Mouse (Mus musculus) T-cell, adult 2 months (primary cell): ENCODE data around the gene Dlg4.

Source experiments
- DNase-seq: peaks from one replicate; pipeline ENCODE4 v3.0.0; 2022; ENCODE audit warnings: low spot score

Gene Dlg4

DNA sequence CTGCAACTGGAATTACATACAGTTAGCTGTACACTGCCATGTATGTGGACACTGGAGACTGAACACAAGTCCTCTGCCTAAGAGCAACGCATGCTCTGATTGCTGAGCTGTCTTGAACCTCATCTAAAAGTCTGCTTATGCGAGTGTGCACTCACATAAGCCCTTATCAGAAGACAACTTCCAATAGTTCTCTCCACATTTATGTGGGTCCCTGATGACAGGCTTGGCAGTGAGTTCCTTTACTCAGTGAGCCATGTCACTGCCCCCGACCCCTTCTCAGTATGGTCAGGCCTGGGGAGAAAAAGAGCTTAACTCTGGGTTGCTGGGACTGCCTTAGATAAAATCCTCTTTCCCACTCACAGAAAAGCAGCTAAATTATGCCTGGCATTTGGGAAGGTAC, at the start of gene Dlg4:
Gene Dlg4, plus strand, starts transcription at position 274 of the 400 bp plus-strand sequence.
- no peak for DNase-seq

DNA sequence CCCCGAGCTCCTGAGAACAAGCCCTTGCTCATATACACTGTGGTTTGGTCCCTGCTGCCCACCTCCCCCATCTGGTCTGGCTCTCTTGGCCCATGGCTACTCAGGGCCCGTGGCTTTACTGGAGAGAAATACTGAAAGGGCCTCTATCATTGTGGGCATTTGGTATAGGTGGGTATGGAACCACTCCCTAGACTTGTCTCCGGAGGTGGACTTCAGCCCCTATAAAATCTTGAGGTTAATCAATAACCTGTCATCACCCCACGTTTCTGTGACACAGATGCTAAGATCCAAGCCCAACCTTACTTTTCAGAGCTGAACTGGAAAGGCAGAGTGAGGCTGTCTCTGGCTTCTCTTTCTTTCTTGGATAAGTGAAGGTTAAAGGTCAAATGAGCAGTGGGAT, 47.9 kb upstream of the Dlg4 start:
- no peak for DNase-seq

GRCm38 (mm10) chr11:69970222-69970621, 46.5 kb upstream of the Dlg4 start:
- no peak for DNase-seq

DNA sequence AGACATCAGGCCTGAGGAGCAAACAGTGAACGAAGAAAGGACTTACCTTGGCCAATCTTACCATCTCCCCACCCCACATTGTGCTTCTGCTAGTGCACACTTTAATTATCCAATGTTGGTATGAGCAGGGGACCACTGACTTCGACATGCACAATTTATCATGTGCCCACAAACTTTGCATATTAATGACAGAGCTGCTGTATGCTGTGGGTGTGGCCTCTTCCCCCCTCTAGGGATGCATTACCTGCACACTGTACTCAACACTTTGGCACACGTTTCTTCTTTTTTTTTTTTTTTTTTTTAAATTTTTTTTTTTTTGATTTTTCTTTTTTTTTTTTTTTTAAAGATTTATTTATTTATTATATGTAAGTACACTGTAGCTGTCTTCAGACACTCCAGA, 46.0 kb upstream of the Dlg4 start:
- no peak for DNase-seq

DNA sequence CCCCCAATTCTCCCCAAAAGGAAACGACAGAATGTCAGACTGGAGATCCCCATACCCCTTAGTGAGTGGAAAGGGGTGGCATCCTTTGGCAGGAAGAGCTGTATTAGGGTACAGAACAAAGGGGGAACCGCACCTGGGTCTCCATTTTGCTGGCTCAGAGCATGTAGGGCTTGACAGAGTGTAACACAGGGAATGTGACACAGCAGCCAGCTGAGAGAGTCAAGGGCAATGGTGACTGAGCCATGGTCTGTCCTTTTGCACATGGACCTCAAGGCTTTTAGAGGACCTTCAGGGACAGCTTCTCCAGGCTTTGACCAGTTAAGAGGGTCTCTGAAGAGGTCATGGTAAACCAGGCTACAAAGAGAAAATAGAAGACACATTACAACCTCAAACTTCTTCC, 41.8 kb upstream of the Dlg4 start:
- no peak for DNase-seq

DNA sequence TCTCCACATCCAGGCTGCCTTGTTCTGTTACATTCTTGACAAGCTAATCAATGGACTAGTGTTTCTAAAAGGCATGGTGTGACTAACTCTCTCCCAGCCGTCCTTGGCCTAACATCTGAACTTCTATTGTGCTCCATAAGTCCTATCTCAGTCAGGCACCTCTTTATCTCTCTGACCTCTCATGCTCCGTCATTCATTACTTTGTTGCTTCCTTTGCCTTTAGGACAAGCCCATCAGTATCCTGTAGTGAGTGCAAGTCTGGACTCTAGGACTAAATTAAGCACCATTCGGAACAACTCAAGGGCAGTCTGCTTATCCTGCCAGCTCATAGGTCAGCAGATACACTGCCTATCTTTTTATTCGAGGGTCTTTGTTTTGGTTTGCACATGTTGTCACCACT, 40.5 kb upstream of the Dlg4 start:
- no peak for DNase-seq

- no peak for DNase-seq
These were observed 36.9 kb upstream of the Dlg4 start for GRCm38 (mm10) chr11:69979827-69980195.

DNA sequence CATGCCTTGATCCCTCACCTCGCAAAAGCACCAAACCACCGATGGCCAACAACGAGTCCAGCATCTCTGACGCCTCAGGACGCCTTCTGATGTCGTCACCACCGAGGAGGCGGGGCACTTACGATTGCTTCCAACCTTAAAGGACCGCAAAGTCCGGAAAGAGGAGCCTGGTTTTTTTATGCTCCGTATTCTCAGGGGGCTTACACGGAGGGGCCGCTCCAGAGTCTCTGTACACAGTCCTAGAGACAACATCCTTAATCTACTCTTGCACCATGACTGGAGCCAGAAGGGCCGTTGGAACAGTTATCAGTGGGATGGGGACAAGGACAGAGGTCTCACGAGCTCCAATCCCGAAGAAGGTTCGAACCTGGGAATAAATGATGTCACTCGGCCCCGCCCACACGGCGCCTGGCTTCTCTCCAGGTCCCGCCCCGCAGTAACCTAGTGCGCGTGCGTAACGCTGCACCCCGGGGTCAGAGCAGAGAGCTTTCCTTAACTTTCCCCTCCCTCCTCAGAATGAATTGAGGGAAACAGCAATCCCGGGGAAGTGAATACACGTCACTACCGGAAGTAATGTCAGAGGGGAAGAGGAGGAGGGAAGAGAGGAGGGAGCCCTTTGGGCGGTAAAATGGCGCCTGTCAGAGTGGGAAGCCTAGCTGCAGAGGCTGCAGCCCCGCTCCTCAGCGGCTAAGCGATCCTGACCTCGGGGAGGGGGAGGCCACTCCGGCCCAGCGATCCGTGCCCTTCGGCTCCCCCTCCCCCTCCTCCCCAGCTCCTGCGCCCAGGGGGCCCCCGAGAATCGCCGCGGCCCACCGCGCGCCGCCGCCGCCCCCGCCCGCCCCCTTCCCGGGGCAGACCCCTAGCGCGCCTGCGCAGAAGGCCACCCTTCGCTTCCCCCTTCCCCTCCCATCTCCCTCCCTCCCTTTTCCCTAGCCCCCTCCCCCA, 36.3 kb upstream of the Dlg4 start:
- DNase-seq = peak; percentile 90

DNA sequence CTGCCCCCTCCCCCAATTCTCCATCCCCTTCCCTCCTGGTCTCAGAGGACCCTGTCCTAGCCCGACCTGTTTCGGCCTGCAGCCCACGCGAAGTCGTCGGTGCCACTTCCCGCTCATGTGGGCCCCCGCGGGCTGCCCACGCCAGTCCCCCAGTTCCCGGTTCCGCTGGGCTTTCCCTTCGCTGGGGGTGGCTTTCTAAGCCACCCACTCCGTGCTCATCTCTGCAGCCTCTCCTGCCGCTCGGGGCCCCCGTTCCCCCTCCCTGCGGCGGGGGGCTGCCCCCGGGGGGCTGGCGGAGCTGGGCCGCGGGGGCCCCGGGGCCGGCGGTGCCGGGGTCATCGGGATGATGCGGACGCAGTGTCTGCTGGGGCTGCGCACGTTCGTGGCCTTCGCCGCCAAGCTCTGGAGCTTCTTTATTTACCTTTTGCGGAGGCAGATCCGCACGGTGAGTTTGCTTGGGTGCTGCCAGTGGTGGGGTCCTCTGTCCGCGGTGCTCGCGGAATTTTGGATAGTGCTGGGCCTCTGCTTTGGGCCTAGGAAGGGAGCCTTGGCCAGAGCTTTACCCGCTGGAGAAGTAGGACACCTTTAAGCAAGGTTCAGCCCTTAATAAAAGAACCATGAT, 35.5 kb upstream of the Dlg4 start, which contains the start of gene Ctdnep1:
Gene Ctdnep1, plus strand, starts transcription at position 16 of the 622 bp plus-strand sequence.
- DNase-seq = peak; percentile 56

DNA sequence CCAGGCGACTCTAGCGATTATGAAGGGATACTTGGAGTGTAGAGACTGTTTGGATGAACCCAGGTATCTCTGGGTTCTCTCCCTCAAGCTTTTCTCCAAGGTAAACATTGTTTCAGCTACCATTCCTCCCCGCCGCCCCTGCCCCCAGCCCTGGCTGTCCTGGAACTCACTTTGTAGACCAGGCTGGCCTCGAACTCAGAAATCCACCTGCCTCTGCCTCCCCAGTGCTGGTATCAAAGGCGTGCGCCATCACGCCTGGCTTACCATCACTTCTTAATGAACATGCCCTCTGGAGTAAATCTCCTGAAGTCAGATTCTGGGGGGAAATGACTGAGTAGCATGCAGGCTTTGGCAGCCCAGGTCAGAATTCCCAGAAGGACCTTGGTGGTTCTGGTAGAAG, 34.5 kb upstream of the Dlg4 start, which contains the start of gene Elp5:
Gene Elp5, minus strand, starts transcription at position 293 of the 400 bp plus-strand sequence.
- DNase-seq = no peak

- DNase-seq = no peak
These were observed 33.9 kb upstream of the Dlg4 start for GRCm38 (mm10) chr11:69982877-69983276.

DNA sequence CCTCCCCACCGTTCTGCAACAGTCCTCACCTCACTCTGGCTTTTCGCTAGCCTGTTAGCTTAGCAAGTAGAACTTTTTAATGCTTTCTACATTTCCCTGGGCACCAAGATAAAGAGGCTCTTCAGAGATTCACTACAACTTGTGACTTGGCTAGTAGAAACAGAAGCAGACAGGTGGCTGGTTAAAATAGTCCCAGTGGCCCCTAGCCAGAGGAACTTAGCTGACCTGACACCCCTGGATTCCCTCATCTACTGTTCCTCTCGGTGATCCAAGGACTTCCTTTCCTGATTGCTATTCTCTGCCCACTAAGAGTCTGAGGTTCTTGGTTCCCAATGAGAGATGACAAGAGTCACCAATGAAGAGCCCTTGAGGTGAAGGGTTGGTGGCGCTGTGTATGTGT, 33.4 kb upstream of the Dlg4 start:
- no peak for DNase-seq

DNA sequence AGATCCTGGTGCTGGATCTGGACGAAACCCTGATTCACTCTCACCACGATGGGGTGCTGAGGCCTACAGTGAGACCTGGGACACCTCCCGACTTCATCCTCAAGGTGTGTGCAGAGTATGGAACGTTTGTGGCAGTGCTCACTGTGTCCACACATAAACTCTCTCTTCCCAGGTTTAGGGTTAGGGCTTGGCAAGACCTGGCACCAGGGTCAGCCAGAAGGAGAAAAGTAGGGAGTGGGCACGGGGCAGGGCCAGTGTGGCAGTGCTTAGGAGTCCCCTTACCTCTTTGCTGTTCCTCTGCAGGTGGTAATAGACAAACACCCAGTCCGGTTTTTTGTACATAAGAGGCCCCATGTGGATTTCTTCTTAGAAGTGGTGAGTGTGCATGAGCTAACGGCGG, 32.3 kb upstream of the Dlg4 start:
- no peak for DNase-seq

DNA sequence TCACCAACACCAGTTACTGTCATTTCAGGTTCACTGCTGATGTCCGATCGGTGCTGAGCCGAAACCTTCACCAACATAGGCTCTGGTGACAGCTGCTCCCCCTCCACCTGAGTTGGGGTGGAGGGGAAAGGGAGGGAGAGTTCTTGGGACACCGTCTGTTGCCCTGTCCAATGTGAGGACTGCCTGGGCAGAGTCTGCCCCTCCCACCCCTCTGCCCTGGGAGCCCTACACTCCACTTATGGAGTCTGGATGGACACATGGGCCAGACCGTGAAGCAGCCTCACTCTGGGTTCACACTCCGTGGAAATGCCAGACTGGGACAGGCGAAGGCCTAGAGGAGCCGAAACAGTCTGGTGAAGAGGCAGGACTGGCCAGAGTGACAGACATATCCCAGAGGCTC, 26.8 kb upstream of the Dlg4 start:
- DNase-seq = no peak

DNA sequence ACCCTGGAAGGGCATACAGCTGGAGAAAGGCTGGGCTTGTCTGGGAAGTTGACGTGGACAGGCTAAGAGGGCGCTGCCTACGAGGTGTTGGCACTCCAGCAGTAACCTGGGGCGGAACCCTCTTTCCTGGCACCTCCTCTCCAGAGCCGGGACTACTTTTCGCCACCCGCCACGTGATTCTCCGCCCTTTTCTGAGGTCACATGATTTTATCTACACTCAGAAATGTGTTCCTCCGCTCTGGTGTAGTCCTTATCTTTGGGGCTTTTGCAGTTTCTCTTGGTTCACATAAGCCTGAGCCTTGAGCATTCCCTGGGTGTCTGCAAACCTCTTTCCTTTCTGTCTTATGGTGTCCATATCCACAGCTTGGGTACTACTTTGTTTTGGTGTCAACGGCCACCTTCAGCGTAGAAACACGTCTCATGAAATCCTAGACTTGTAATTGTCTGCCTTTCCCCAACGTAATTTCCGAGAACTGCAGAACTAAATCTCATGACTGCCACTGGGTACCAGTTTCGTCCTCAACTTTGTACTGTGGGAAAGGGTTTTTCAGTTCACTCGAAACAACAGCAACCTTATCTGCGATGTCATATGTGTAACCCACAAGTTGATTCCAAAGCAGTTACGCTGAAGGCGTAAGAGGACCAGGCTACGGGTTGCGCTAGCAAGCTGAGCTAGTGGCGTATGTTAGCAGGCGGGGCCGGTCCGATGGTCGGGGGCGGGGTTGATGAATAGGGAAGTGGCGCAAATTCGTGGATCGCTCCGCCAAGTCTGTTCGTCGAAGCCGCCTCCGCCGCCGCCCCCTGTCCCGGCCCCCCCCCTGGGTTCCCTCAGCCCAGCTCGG, 25.7 kb upstream of the Dlg4 start, which contains the start of gene Gabarap:
Gene Gabarap, plus strand, starts transcription at position 294 of the 842 bp plus-strand sequence.
- DNase-seq = peak; percentile 95

DNA sequence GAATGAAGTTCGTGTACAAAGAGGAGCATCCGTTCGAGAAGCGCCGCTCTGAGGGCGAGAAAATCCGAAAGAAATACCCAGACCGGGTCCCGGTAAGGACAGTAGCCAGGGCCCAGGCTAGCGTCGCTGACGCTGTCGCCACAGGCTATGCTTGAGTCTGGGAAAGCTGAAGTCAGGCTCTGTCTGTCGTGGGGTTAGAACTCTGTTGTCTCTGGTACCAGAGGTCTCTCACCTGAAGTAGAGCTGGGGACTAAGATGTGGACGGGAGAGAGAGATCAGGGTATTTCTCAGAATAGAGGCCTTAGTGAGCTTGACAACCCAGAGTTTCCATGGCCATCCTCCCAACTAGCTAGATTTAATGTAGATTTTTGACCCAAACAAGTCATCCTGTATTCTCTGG, 25.0 kb upstream of the Dlg4 start:
- DNase-seq = no peak

- DNase-seq = no peak
These were observed 24.3 kb upstream of the Dlg4 start for GRCm38 (mm10) chr11:69992396-69992795.

DNA sequence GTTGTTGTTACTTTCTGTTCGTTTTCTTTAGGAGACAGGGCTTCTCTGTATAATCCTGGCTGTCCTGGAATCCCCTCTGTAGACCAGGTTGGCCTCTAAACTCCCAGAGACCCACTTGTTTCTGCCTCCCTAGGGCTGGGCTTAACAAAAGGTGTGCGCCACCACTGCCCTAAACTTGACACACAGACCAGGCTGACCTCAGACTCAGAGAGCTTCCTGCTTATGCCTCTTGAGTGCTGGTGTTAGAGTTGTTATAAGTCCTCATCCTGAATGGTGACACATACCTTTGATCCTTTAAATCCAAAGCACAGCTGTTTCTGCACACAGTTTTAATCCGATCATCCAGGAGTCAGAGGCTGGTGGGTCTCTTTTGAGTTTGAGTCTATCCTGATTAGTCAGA, 23.8 kb upstream of the Dlg4 start:
- DNase-seq = no peak

GRCm38 (mm10) chr11:69994401-69995090, 22.2 kb upstream of the Dlg4 start:
- DNase-seq = no peak

DNA sequence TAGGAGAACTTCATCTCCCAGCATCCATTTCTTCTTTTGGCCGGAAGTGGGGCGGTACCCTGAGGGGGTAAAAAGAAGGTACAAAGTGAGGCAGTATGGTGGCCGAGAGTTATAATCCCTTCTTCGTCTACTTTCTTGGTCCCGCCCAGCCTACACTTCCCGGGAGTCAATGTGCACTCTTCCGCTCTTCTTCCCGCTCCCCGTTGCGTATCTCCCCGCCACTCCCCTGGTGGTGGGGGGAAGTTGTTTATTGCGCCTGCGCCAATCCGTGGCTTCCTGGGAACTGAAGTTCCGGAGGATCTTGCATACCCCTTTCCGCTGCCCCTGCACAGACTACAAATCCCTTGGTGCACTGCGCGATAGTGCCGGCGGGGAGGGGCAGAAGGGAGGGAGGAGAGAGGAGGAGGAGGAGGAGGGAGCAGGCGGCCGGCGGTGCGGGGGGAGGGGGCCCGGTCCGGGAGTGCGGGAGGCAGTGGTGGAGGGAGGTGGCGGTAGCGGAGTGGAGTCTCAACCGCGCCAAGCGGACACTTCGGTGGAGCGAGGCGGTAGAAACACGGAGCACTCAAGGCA, 21.3 kb upstream of the Dlg4 start, which contains the start of gene Phf23:
Gene Phf23, plus strand, starts transcription at position 387 of the 570 bp plus-strand sequence.
- DNase-seq = peak; percentile 99
